Mouse (Mus musculus) layer of hippocampus, postnatal 25 days (tissue): ENCODE results near the gene Pfas. TPM values are rescaled to one million over a fixed set of nuclear protein-coding genes. Genes with fewer than 3 reads are reported as not detected.
"Not testable (repeated sequence)": the region's sequence is repeated elsewhere in the genome, so short reads cannot be mapped to it uniquely, and the experiment has no call there.

Experiments used
- DNase-seq, 2 experiments: peaks; one replicate each; pipeline ENCODE4 v3.0.0; 2022; ENCODE audit warnings: mixed read lengths in 2 of 2, low spot score in 1 of 2; ENCODE audit errors: extremely low spot score in 1 of 2
- microRNA-seq, 2 experiments: library from miRNA; unstranded; fragments of <30 nt; microRNA quantifications; one replicate each; pipeline ENCODE4 v1.2.0; 2021
- total RNA-seq, 2 experiments: library from RNA; stranded (reverse); gene quantifications; 2 replicates each; pipeline ENCODE4 v1.2.3; 2021

The Pfas gene
- total RNA-seq, 2 experiments from 2014 or later, result 18.9 to 29.3 TPM

- no peak for DNase-seq
Measured at GRCm38 (mm10) chr11:68945245-68945644, 63.0 kb downstream of the Pfas start.

GRCm38 (mm10) chr11:68942731-68943130, 65.5 kb downstream of the Pfas start:
- no peak for DNase-seq

- no peak for DNase-seq
Measured at GRCm38 (mm10) chr11:68940516-68940915, 67.7 kb downstream of the Pfas start.

- DNase-seq, result peak; percentile 47 to 62
Measured at GRCm38 (mm10) chr11:68939451-68940304, 68.6 kb downstream of the Pfas start.

GRCm38 (mm10) chr11:68936951-68937350, 71.3 kb downstream of the Pfas start:
- DNase-seq, result not testable (repeated sequence)

Small RNA genes lying within 50 kb of the gene (microRNA-seq; reads per million reads assigned to microRNA genes)
- gene Mir3062, result 0.55 to 1.00 reads per million in 2 experiments

Other genes with a start within 250 kb of the Pfas start
- gene Ndel1, start 136.6 kb downstream of the Pfas start, total RNA-seq, result 10 to 100 TPM; 88.5 to 90.3 TPM
- not detected for gene Rnf222, start 119.9 kb downstream of the Pfas start, total RNA-seq
- 100 to 1,000 TPM; 627 to 764 TPM for gene Rpl26, start 106.9 kb downstream of the Pfas start, total RNA-seq
- gene Odf4, start 81.4 kb downstream of the Pfas start, total RNA-seq, result not detected
- gene Arhgef15, start 51.0 kb downstream of the Pfas start, total RNA-seq, result 1 to 10 TPM; 5.8 to 6.9 TPM
- gene Slc25a35, start 40.3 kb downstream of the Pfas start, total RNA-seq, result 1 to 10 TPM; 4.4 to 7.6 TPM
- gene Rangrf, start 33.3 kb downstream of the Pfas start, total RNA-seq, result 10 to 100 TPM; 15.1 to 18.1 TPM
- 10 to 100 TPM; 35.5 to 36.0 TPM for gene Ctc1, start 7.5 kb upstream of the Pfas start, total RNA-seq
- 1 to 10 TPM in 1 of 2 experiments, under 1 TPM in 1; 0.85 to 1.0 TPM for gene Aurkb, start 37.2 kb upstream of the Pfas start, total RNA-seq
- 10 to 100 TPM; 27.4 to 31.4 TPM for gene Borcs6, start 51.3 kb upstream of the Pfas start, total RNA-seq
- 10 to 100 TPM; 21.1 to 21.6 TPM for gene Tmem107, start 62.3 kb upstream of the Pfas start, total RNA-seq
- gene Vamp2, start 80.0 kb upstream of the Pfas start, total RNA-seq, result 1,000 to 10,000 TPM in 1 of 2 experiments, 100 to 1,000 TPM in 1; 978 to 1,010 TPM
- gene Per1, start 86.8 kb upstream of the Pfas start, total RNA-seq, result 10 to 100 TPM; 70.1 to 89.0 TPM
- under 1 TPM; 0.80 to 0.96 TPM for gene Hes7, start 111.9 kb upstream of the Pfas start, total RNA-seq
- under 1 TPM; 0.68 to 0.89 TPM for gene 9130213A22Rik, start 114.1 kb upstream of the Pfas start, total RNA-seq
- 1 to 10 TPM; 5.2 to 6.8 TPM for gene Aloxe3, start 117.4 kb upstream of the Pfas start, total RNA-seq
- 1 to 10 TPM; 4.0 to 7.2 TPM for gene Alox12b, start 148.5 kb upstream of the Pfas start, total RNA-seq
- gene Alox8, start 189.4 kb upstream of the Pfas start, total RNA-seq, result 1 to 10 TPM; 6.0 to 8.2 TPM
- gene Gucy2e, start 228.6 kb upstream of the Pfas start, total RNA-seq, result 1 to 10 TPM; 1.7 TPM